Mouse (Mus musculus): ENCODE measurements around the gene Mapkapk2. TPM values are rescaled to one million over a fixed set of nuclear protein-coding genes. Genes with fewer than 3 reads are reported as not detected.

The Mapkapk2 gene
- polyA plus RNA-seq, 1 experiment from 2014 or later, result 35.9 TPM

GRCm38 (mm10) chr1:131138191-131139016, 40.8 kb upstream of the Mapkapk2 start, which contains the start of gene Dyrk3:
Gene Dyrk3, minus strand, starts transcription at chr1:131138340.
- 2% methylated on average over 49 of the region's 49 CpGs for WGBS
- H3K4me1 ChIP-seq (replicated peaks; ENCODE audit: control insufficient read depth, insufficient read depth, low read length), result no peaks in the 10 kb centered on the region
- H3K36me3 ChIP-seq (ENCODE audit: control insufficient read depth, insufficient read depth), result no peaks in the 10 kb centered on the region; the same call in 1 of the 2 replicates
- H3K27ac ChIP-seq (ENCODE audit: low read depth, low read length), result peak within 1 kb of the TSS; percentile 73
- H3K4me2 ChIP-seq (replicated peaks; ENCODE audit: low read depth), result peak within 1 kb of the TSS; percentile 98
- peak within 1 kb of the TSS; percentile 52 for H3K9ac ChIP-seq (ENCODE audit: low read depth, low read length)
- peak; percentile 74 for TF ChIP-seq CTCF (IDR thresholded peaks at IDR 0.05; ENCODE audit: low read depth)
- no peaks in the 10 kb centered on the region for H3K9me3 ChIP-seq (ENCODE audit: control insufficient read depth)
- peak; percentile 95 for ATAC-seq
- H3K4me3 ChIP-seq (ENCODE audit: low read depth, low read length), result peak within 1 kb of the TSS; percentile 83
- H3K27me3 ChIP-seq (replicated peaks; ENCODE audit: control insufficient read depth, insufficient read depth, low read length), result no peaks in the 10 kb centered on the region

- under 1% methylated on average over 36 of the region's 36 CpGs for WGBS
- Histone ChIP-seq H3K9ac (ENCODE audit: low read depth, low read length) (peak overlapping the region; percentile 52), H3K4me1 (replicated peaks; ENCODE audit: control insufficient read depth, insufficient read depth, low read length) (no peaks in the 10 kb centered on the region), H3K27ac (ENCODE audit: low read depth, low read length) (no peak overlapping the region; the same call in 1 of the 2 replicates), H3K36me3 (ENCODE audit: control insufficient read depth, insufficient read depth) (no peaks in the 10 kb centered on the region; the same call in 1 of the 2 replicates), H3K9me3 (ENCODE audit: control insufficient read depth) (no peaks in the 10 kb centered on the region), H3K4me3 (ENCODE audit: low read depth, low read length) (peak overlapping the region; percentile 83), H3K27me3 (replicated peaks; ENCODE audit: control insufficient read depth, insufficient read depth, low read length) (no peaks in the 10 kb centered on the region), H3K4me2 (replicated peaks; ENCODE audit: low read depth) (peak overlapping the region; percentile 98)
- no peak for TF ChIP-seq CTCF (IDR thresholded peaks at IDR 0.05; ENCODE audit: low read depth)
- peak; percentile 61 for ATAC-seq
These were observed 40.1 kb upstream of the Mapkapk2 start for GRCm38 (mm10) chr1:131137717-131138118.

GRCm38 (mm10) chr1:131137111-131137510, 39.5 kb upstream of the Mapkapk2 start:
- Histone ChIP-seq H3K9me3 (ENCODE audit: control insufficient read depth) (no peaks in the 10 kb centered on the region), H3K27ac (ENCODE audit: low read depth, low read length) (no peak overlapping the region), H3K36me3 (ENCODE audit: control insufficient read depth, insufficient read depth) (no peaks in the 10 kb centered on the region; the same call in 1 of the 2 replicates), H3K27me3 (replicated peaks; ENCODE audit: control insufficient read depth, insufficient read depth, low read length) (no peaks in the 10 kb centered on the region), H3K4me2 (replicated peaks; ENCODE audit: low read depth) (no peak overlapping the region), H3K4me3 (ENCODE audit: low read depth, low read length) (no peak overlapping the region), H3K4me1 (replicated peaks; ENCODE audit: control insufficient read depth, insufficient read depth, low read length) (no peaks in the 10 kb centered on the region), H3K9ac (ENCODE audit: low read depth, low read length) (no peak overlapping the region)
- WGBS, result 35% methylated on average over 5 of the region's 5 CpGs
- TF ChIP-seq CTCF (IDR thresholded peaks at IDR 0.05; ENCODE audit: low read depth), result no peak
- no peak for ATAC-seq

GRCm38 (mm10) chr1:131135960-131136629, 38.5 kb upstream of the Mapkapk2 start:
- ATAC-seq, result no peak
- H3K27me3 ChIP-seq (replicated peaks; ENCODE audit: control insufficient read depth, insufficient read depth, low read length), result no peaks in the 10 kb centered on the region
- TF ChIP-seq CTCF (IDR thresholded peaks at IDR 0.05; ENCODE audit: low read depth), result no peak

GRCm38 (mm10) chr1:131134942-131135522, 37.4 kb upstream of the Mapkapk2 start:
- no peak for TF ChIP-seq CTCF (IDR thresholded peaks at IDR 0.05; ENCODE audit: low read depth)
- no peak overlapping the region for H3K4me3 ChIP-seq (ENCODE audit: low read depth, low read length)
- H3K4me2 ChIP-seq (replicated peaks; ENCODE audit: low read depth), result no peak overlapping the region
- no peaks in the 10 kb centered on the region for H3K9me3 ChIP-seq (ENCODE audit: control insufficient read depth)
- H3K27me3 ChIP-seq (replicated peaks; ENCODE audit: control insufficient read depth, insufficient read depth, low read length), result no peaks in the 10 kb centered on the region
- no peaks in the 10 kb centered on the region; the same call in 1 of the 2 replicates for H3K36me3 ChIP-seq (ENCODE audit: control insufficient read depth, insufficient read depth)
- WGBS, result 70% methylated on average over 8 of the region's 8 CpGs
- H3K4me1 ChIP-seq (replicated peaks; ENCODE audit: control insufficient read depth, insufficient read depth, low read length), result no peaks in the 10 kb centered on the region
- H3K9ac ChIP-seq (ENCODE audit: low read depth, low read length), result no peak overlapping the region
- no peak for ATAC-seq
- H3K27ac ChIP-seq (ENCODE audit: low read depth, low read length), result no peak overlapping the region

More at GRCm38 (mm10) chr1:131135960-131136629, 38.5 kb upstream of the Mapkapk2 start:
- 76% methylated on average over 10 of the region's 10 CpGs for WGBS
- Histone ChIP-seq H3K36me3 (ENCODE audit: control insufficient read depth, insufficient read depth) (no peaks in the 10 kb centered on the region; the same call in 1 of the 2 replicates), H3K4me3 (ENCODE audit: low read depth, low read length) (no peak overlapping the region), H3K9me3 (ENCODE audit: control insufficient read depth) (no peaks in the 10 kb centered on the region), H3K27ac (ENCODE audit: low read depth, low read length) (no peak overlapping the region), H3K4me2 (replicated peaks; ENCODE audit: low read depth) (no peak overlapping the region), H3K9ac (ENCODE audit: low read depth, low read length) (no peak overlapping the region), H3K4me1 (replicated peaks; ENCODE audit: control insufficient read depth, insufficient read depth, low read length) (no peaks in the 10 kb centered on the region)

- no peak overlapping the region for H3K4me2 ChIP-seq (replicated peaks; ENCODE audit: low read depth)
- H3K4me3 ChIP-seq (ENCODE audit: low read depth, low read length), result no peak overlapping the region
- H3K27ac ChIP-seq (ENCODE audit: low read depth, low read length), result no peak overlapping the region
- H3K27me3 ChIP-seq (replicated peaks; ENCODE audit: control insufficient read depth, insufficient read depth, low read length), result no peaks in the 10 kb centered on the region
- H3K36me3 ChIP-seq (ENCODE audit: control insufficient read depth, insufficient read depth), result no peaks in the 10 kb centered on the region; the same call in 1 of the 2 replicates
- 75% methylated on average over 6 of the region's 6 CpGs for WGBS
- no peak overlapping the region for H3K9ac ChIP-seq (ENCODE audit: low read depth, low read length)
- TF ChIP-seq CTCF (IDR thresholded peaks at IDR 0.05; ENCODE audit: low read depth), result no peak
- no peak for ATAC-seq
- H3K4me1 ChIP-seq (replicated peaks; ENCODE audit: control insufficient read depth, insufficient read depth, low read length), result no peaks in the 10 kb centered on the region
- H3K9me3 ChIP-seq (ENCODE audit: control insufficient read depth), result no peaks in the 10 kb centered on the region
These were observed 36.6 kb upstream of the Mapkapk2 start for GRCm38 (mm10) chr1:131134231-131134630.

Measured in intestine, postnatal 0 days (tissue).